26 mouse cellular contexts compared by ENCODE assay signal in genomic region chr15:86266975-86267374, GRCm38 (mm10).
"Had no signal": no experiment of that assay in that cellular context is flagged by ENCODE, and none has a peak within 500 bp of the region (broad histone marks: within the 10 kb centered on the region; RNA-seq: fewer than 3 reads in every experiment).

No protein-coding gene starts in this region.

- H3K9ac ChIP-seq: forebrain, postnatal 0 days; heart, embryonic 12.5 days; hindbrain, embryonic 12.5 days; hindbrain, embryonic 14.5 days; intestine, embryonic 15.5 days; kidney, embryonic 15.5 days; limb, embryonic 13.5 days; limb, embryonic 15.5 days had no signal

- ATAC-seq: forebrain, postnatal 0 days; hindbrain, embryonic 16.5 days; inflammation-experienced regulatory T-cells, adult 6 months; intestine, embryonic 15.5 days; intestine, postnatal 0 days had no signal

- H3K27ac ChIP-seq: heart, embryonic 10.5 days; hindbrain, embryonic 10.5 days; hindbrain, embryonic 12.5 days; hindbrain, embryonic 14.5 days; intestine, embryonic 15.5 days; kidney, embryonic 15.5 days; kidney, postnatal 0 days; limb, embryonic 13.5 days; limb, embryonic 15.5 days had no signal

- H3K36me3 ChIP-seq: heart, embryonic 10.5 days; heart, embryonic 12.5 days; hindbrain, embryonic 10.5 days; hindbrain, embryonic 12.5 days; intestine, embryonic 15.5 days; kidney, embryonic 15.5 days; limb, embryonic 13.5 days; limb, embryonic 15.5 days had no signal

- H3K4me3 ChIP-seq: heart, embryonic 10.5 days; heart, embryonic 12.5 days; hindbrain, embryonic 10.5 days; hindbrain, embryonic 12.5 days; intestine, embryonic 15.5 days; kidney, embryonic 15.5 days; limb, embryonic 13.5 days; limb, embryonic 15.5 days had no signal

- H3K27me3 ChIP-seq: heart, embryonic 12.5 days; hindbrain, embryonic 12.5 days; intestine, embryonic 15.5 days; kidney, embryonic 15.5 days; limb, embryonic 13.5 days; limb, embryonic 15.5 days had no signal

- H3K9me3 ChIP-seq: heart, embryonic 10.5 days; heart, embryonic 12.5 days; hindbrain, embryonic 10.5 days; hindbrain, embryonic 12.5 days; intestine, embryonic 15.5 days; kidney, embryonic 15.5 days; limb, embryonic 13.5 days; limb, embryonic 15.5 days had no signal

- DNase-seq: forebrain, postnatal 0 days; gastrocnemius, postnatal 14 days; gastrocnemius, postnatal 36 days; heart, adult 18-20 months; heart, postnatal 10 days; heart, postnatal 4 days; kidney, adult 2 months; kidney, adult 9 months; kidney, postnatal 14 days; kidney, postnatal 36 days; layer of hippocampus, adult 9-11 months; layer of hippocampus, postnatal 36 days; left cerebral cortex, postnatal 4 days had no signal

- H3K4me2 ChIP-seq: heart, embryonic 12.5 days; hindbrain, embryonic 12.5 days; hindbrain, embryonic 14.5 days; intestine, embryonic 15.5 days; kidney, embryonic 15.5 days; limb, embryonic 13.5 days; limb, embryonic 15.5 days had no signal

- H3K4me1 ChIP-seq: intestine, embryonic 15.5 days; kidney, embryonic 15.5 days had no signal
